Mouse (Mus musculus) lung, postnatal 0 days (tissue): ENCODE data around the gene Prickle3.
"Not testable (repeated sequence)": the region's sequence is repeated elsewhere in the genome, so short reads cannot be mapped to it uniquely, and the experiment has no call there.

ENCODE experiments used
- CTCF ChIP-seq: IDR thresholded peaks from 2 replicates; pipeline ENCODE4 v1.5.1; 2016; ENCODE audit warnings: antibody characterized with exemption, mild to moderate bottlenecking
- EP300 ChIP-seq: IDR thresholded peaks from 2 replicates; pipeline ENCODE4 v1.6.1; 2016; ENCODE audit warnings: antibody characterized with exemption, mild to moderate bottlenecking, control low read depth

- not testable (repeated sequence) for TF ChIP-seq EP300, CTCF
Measured at GRCm38 (mm10) chrX:7714135-7714899, 57.3 kb downstream of the Prickle3 start, which contains the start of gene Wdr45.
